ENCODE assay signal across 21 mouse cellular contexts in the genomic region with DNA sequence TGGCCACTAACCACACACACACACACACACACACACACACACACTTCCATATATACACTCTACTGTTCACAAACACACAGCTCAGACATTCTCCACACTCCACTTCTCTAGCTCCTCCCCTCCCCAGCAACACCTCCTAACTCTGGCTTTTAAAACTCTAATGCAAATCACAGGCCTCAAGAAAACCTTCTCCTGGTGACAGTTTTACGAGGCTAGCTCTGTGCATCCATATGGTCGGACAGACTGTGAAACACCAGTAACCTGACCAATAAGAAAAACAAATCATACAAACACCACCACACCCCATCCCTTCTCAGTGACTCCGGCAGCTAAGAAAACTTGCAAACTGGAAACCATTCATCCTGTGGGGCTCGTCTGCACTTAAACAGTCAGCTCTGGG. TPM values are rescaled to one million over a fixed set of nuclear protein-coding genes. Genes with fewer than 3 reads are reported as not detected.
DNase-seq lines count a peak whose midpoint lies in the region; ATAC-seq and TF ChIP-seq lines count a peak whose summit lies in the region.
"Had no signal": no experiment of that assay in that cellular context is flagged by ENCODE, and none has a peak within 500 bp of the region (broad histone marks: within the 10 kb centered on the region; RNA-seq: fewer than 3 reads in every experiment).

No protein-coding gene starts in this region.

- no peak overlapping the region for H3K9ac ChIP-seq in heart, embryonic 16.5 days (ENCODE audit: low read length)
- no peak overlapping the region for H3K9ac ChIP-seq in limb, embryonic 14.5 days (ENCODE audit: low read depth, low read length, severe bottlenecking)
- H3K9ac ChIP-seq in forebrain, embryonic 12.5 days = no peak overlapping the region
- H3K9ac ChIP-seq: forebrain, postnatal 0 days; hindbrain, embryonic 13.5 days; liver, embryonic 14.5 days; midbrain, embryonic 12.5 days; neural tube, embryonic 12.5 days had no signal

- peak; percentile 35 for DNase-seq in embryo, embryonic 10 days (ENCODE audit: low spot score)
- no peak for DNase-seq in embryo, embryonic 9.5 days (ENCODE audit: extremely low spot score)
- DNase-seq in heart, adult 8-10 months (ENCODE audit: low spot score) = no peak
- DNase-seq in embryo, embryonic 11 days = peak; percentile 40
- DNase-seq in limb, embryonic 14.5 days (ENCODE audit: low spot score) = peak; percentile 55
- DNase-seq in gastrocnemius, postnatal 10 days = no peak
- DNase-seq: adrenal gland, postnatal 10 days; cerebellum, adult 9-10 months; forebrain, postnatal 0 days; gastrocnemius, postnatal 14 days; kidney, postnatal 14 days; thymus, postnatal 25 days had no signal

- no peak overlapping the region for H3K4me2 ChIP-seq in heart, embryonic 16.5 days (ENCODE audit: low read depth, low read length)
- H3K4me2 ChIP-seq in limb, embryonic 14.5 days (replicated peaks; ENCODE audit: low read depth, low read length, severe bottlenecking) = no peak overlapping the region
- no peak overlapping the region for H3K4me2 ChIP-seq in forebrain, embryonic 12.5 days
- H3K4me2 ChIP-seq: hindbrain, embryonic 13.5 days; midbrain, embryonic 12.5 days; neural tube, embryonic 12.5 days had no signal

- no peak for TF ChIP-seq POLR2A in limb, embryonic 14.5 days (IDR thresholded peaks at IDR 0.05; ENCODE audit: borderline replicate concordance, extremely low read depth, insufficient read depth, insufficient read length)

- H3K4me1 ChIP-seq in heart, embryonic 16.5 days (ENCODE audit: control insufficient read depth, insufficient read depth, low read length) = peaks cover 31% of the 10 kb centered on the region
- H3K4me1 ChIP-seq in limb, embryonic 14.5 days (ENCODE audit: control insufficient read depth, insufficient read depth, low read length) = peaks cover 7% of the 10 kb centered on the region; the same call in 1 of the 2 replicates
- H3K4me1 ChIP-seq in forebrain, embryonic 12.5 days = peaks cover 22% of the 10 kb centered on the region

- no peaks in the 10 kb centered on the region for H3K27me3 ChIP-seq in heart, embryonic 16.5 days (ENCODE audit: control insufficient read depth, insufficient read depth, low read length)
- peaks cover 28% of the 10 kb centered on the region for H3K27me3 ChIP-seq in limb, embryonic 14.5 days (ENCODE audit: control insufficient read depth, insufficient read depth, low read length)
- peaks cover 30% of the 10 kb centered on the region for H3K27me3 ChIP-seq in forebrain, embryonic 12.5 days
- H3K27me3 ChIP-seq: neural tube, embryonic 12.5 days had no signal

- H3K4me3 ChIP-seq in heart, embryonic 16.5 days (ENCODE audit: low read length) = no peak overlapping the region
- no peak overlapping the region for H3K4me3 ChIP-seq in limb, embryonic 14.5 days (replicated peaks; ENCODE audit: low read length)
- H3K4me3 ChIP-seq in forebrain, embryonic 12.5 days (replicated peaks) = no peak overlapping the region
- H3K4me3 ChIP-seq: hindbrain, embryonic 13.5 days; midbrain, embryonic 12.5 days; neural tube, embryonic 12.5 days had no signal

- no peaks in the 10 kb centered on the region for H3K36me3 ChIP-seq in heart, embryonic 16.5 days (ENCODE audit: control insufficient read depth, insufficient read depth)
- H3K36me3 ChIP-seq in limb, embryonic 14.5 days (ENCODE audit: control insufficient read depth, insufficient read depth, low read length) = no peaks in the 10 kb centered on the region
- H3K36me3 ChIP-seq in forebrain, embryonic 12.5 days (replicated peaks) = no peaks in the 10 kb centered on the region
- H3K36me3 ChIP-seq: hindbrain, embryonic 13.5 days; midbrain, embryonic 12.5 days; neural tube, embryonic 12.5 days had no signal

- H3K9me3 ChIP-seq in heart, embryonic 16.5 days (replicated peaks; ENCODE audit: control insufficient read depth, low read length) = no peaks in the 10 kb centered on the region
- no peaks in the 10 kb centered on the region for H3K9me3 ChIP-seq in limb, embryonic 14.5 days (ENCODE audit: control insufficient read depth, low read length)
- H3K9me3 ChIP-seq in forebrain, embryonic 12.5 days = no peaks in the 10 kb centered on the region
- H3K9me3 ChIP-seq: hindbrain, embryonic 13.5 days; midbrain, embryonic 12.5 days; neural tube, embryonic 12.5 days had no signal

- WGBS in heart, embryonic 16.5 days = 63% methylated on average over 4 of the region's 4 CpGs
- WGBS in limb, embryonic 14.5 days = 16% methylated on average over 4 of the region's 4 CpGs
- WGBS in forebrain, embryonic 12.5 days = 75% methylated on average over 4 of the region's 4 CpGs

- ATAC-seq in heart, embryonic 16.5 days (replicated peaks; ENCODE audit: extremely low read depth, insufficient read depth, low FRiP score) = no peak
- ATAC-seq in limb, embryonic 14.5 days (ENCODE audit: low FRiP score, low read depth) = peak; percentile 80
- no peak for ATAC-seq in forebrain, embryonic 12.5 days (ENCODE audit: low FRiP score)
- ATAC-seq: CD4-positive, CD25-positive, alpha-beta regulatory T cell, adult 4 months; forebrain, postnatal 0 days; Patski had no signal

- H3K27ac ChIP-seq in heart, embryonic 16.5 days (ENCODE audit: low read length) = peak overlapping the region; percentile 6; the same call in 1 of the 2 replicates
- no peak overlapping the region for H3K27ac ChIP-seq in limb, embryonic 14.5 days (replicated peaks; ENCODE audit: low read depth, low read length)
- no peak overlapping the region for H3K27ac ChIP-seq in forebrain, embryonic 12.5 days
- H3K27ac ChIP-seq: hindbrain, embryonic 13.5 days; liver, embryonic 14.5 days; macrophage; midbrain, embryonic 12.5 days; neural tube, embryonic 12.5 days had no signal

RNA-seq across cellular contexts. Expression of a gene that starts 6.1 kb away (rescaled TPM):
- 19.2 and 21.8 TPM in 2 replicates for polyA plus RNA-seq in heart, embryonic 16.5 days (2015; fragmentation: Nextera tagmentation; extraction: Ambion mirVana)
- 10 to 100 TPM; 16.7 to 21.1 (median 18.0) TPM for total RNA-seq in heart, adult 8-10 months (2022)
- polyA plus RNA-seq in limb, embryonic 14.5 days (2012; rRNA removed) = 1.8 and 3.0 TPM in 2 replicates
- polyA plus RNA-seq in limb, embryonic 14.5 days (2014; fragmentation: Nextera tagmentation; extraction: Ambion mirVana) = 4.0 and 4.9 TPM in 2 replicates
- 7.5 and 7.7 TPM in 2 replicates for polyA plus RNA-seq in forebrain, embryonic 12.5 days (2016; fragmentation: Nextera tagmentation; extraction: Ambion mirVana)
- total RNA-seq in gastrocnemius, postnatal 10 days (2021) = 10 to 100 TPM; 20.4 to 26.2 TPM
- polyA plus RNA-seq: macrophage had no signal

RNA-seq across cellular contexts. Expression of a gene that starts 38.8 kb away (rescaled TPM):
- 26.9 and 27.4 TPM in 2 replicates for polyA plus RNA-seq in heart, embryonic 16.5 days (2015; fragmentation: Nextera tagmentation; extraction: Ambion mirVana)
- total RNA-seq in heart, adult 8-10 months (2022) = 10 to 100 TPM; 12.8 to 16.3 (median 14.9) TPM
- polyA plus RNA-seq in limb, embryonic 14.5 days (2012; rRNA removed) = 49.5 and 53.6 TPM in 2 replicates
- 40.1 and 43.3 TPM in 2 replicates for polyA plus RNA-seq in limb, embryonic 14.5 days (2014; fragmentation: Nextera tagmentation; extraction: Ambion mirVana)
- 26.4 and 33.1 TPM in 2 replicates for polyA plus RNA-seq in forebrain, embryonic 12.5 days (2016; fragmentation: Nextera tagmentation; extraction: Ambion mirVana)
- total RNA-seq in gastrocnemius, postnatal 10 days (2021) = 10 to 100 TPM; 26.1 to 26.5 TPM

Comparison
In these comparisons a context has a peak if more than half of its experiments do, and no peak if none do; other contexts are left out.
1. DNase-seq: peak in embryo, embryonic 10 days (single experiment), embryo, embryonic 11 days (single experiment) and limb, embryonic 14.5 days (single experiment); none in embryo, embryonic 9.5 days (single experiment), heart, adult 8-10 months (single experiment) and gastrocnemius, postnatal 10 days (single experiment).